Mouse (Mus musculus): ENCODE data around the gene Chrdl2. TPM values are rescaled to one million over a fixed set of nuclear protein-coding genes. Genes with fewer than 3 reads are reported as not detected.
"Not testable (repeated sequence)": the region's sequence is repeated elsewhere in the genome, so short reads cannot be mapped to it uniquely, and the experiment has no call there.

Gene Chrdl2
- total and polyA plus RNA-seq, 2 experiments from 2014 or later = 0.67 TPM; not detected in 1

- ATAC-seq = no peak
- Histone ChIP-seq H3K36me3 (ENCODE audit: insufficient read depth) (no peaks in the 10 kb centered on the region), H3K9ac (no peak overlapping the region), H3K4me1 (ENCODE audit: insufficient read depth) (no peaks in the 10 kb centered on the region), H3K4me3 (ENCODE audit: low read depth, low read length) (no peak overlapping the region), H3K9me3 (ENCODE audit: low read length) (no peaks in the 10 kb centered on the region), H3K27me3 (ENCODE audit: insufficient read depth, low read length) (no peaks in the 10 kb centered on the region), H3K4me2 (ENCODE audit: low read depth) (no peak overlapping the region), H3K27ac (ENCODE audit: low read depth, low read length) (no peak overlapping the region)
- no peak for DNase-seq
- TF ChIP-seq CTCF (IDR thresholded peaks at IDR 0.05; ENCODE audit: low read depth) = no peak
- WGBS = 55% methylated on average over 7 of the region's 7 CpGs
These were observed 30.1 kb downstream of the Chrdl2 start for GRCm38 (mm10) chr7:100036050-100036449.

- H3K9ac ChIP-seq = no peak overlapping the region
- DNase-seq = no peak
- no peak overlapping the region for H3K4me2 ChIP-seq (ENCODE audit: low read depth)
- no peak overlapping the region for H3K4me3 ChIP-seq (ENCODE audit: low read depth, low read length)
- WGBS = 55% methylated on average over 3 of the region's 3 CpGs
- no peaks in the 10 kb centered on the region for H3K9me3 ChIP-seq (ENCODE audit: low read length)
- no peaks in the 10 kb centered on the region for H3K36me3 ChIP-seq (ENCODE audit: insufficient read depth)
- no peak for TF ChIP-seq CTCF (IDR thresholded peaks at IDR 0.05; ENCODE audit: low read depth)
- no peaks in the 10 kb centered on the region for H3K4me1 ChIP-seq (ENCODE audit: insufficient read depth)
- H3K27ac ChIP-seq (ENCODE audit: low read depth, low read length) = no peak overlapping the region
- H3K27me3 ChIP-seq (ENCODE audit: insufficient read depth, low read length) = no peaks in the 10 kb centered on the region
- ATAC-seq = no peak
These were observed 30.5 kb downstream of the Chrdl2 start for GRCm38 (mm10) chr7:100036495-100036894.

GRCm38 (mm10) chr7:100042120-100042519 is 36.1 kb downstream of the Chrdl2 start:
- Histone ChIP-seq H3K9me3 (ENCODE audit: low read length) (no peaks in the 10 kb centered on the region), H3K36me3 (ENCODE audit: insufficient read depth) (no peaks in the 10 kb centered on the region), H3K9ac (no peak overlapping the region), H3K4me3 (ENCODE audit: low read depth, low read length) (no peak overlapping the region), H3K27ac (ENCODE audit: low read depth, low read length) (no peak overlapping the region), H3K4me1 (ENCODE audit: insufficient read depth) (no peaks in the 10 kb centered on the region), H3K27me3 (ENCODE audit: insufficient read depth, low read length) (no peaks in the 10 kb centered on the region), H3K4me2 (ENCODE audit: low read depth) (no peak overlapping the region)
- TF ChIP-seq CTCF (IDR thresholded peaks at IDR 0.05; ENCODE audit: low read depth) = no peak
- ATAC-seq (no peak), DNase-seq (no peak)
- 11% methylated on average over 31 of the region's 31 CpGs for WGBS

- Histone ChIP-seq H3K27me3 (ENCODE audit: insufficient read depth, low read length) (no peaks in the 10 kb centered on the region), H3K9me3 (ENCODE audit: low read length) (no peaks in the 10 kb centered on the region), H3K4me3 (ENCODE audit: low read depth, low read length) (no peak overlapping the region), H3K4me1 (ENCODE audit: insufficient read depth) (no peaks in the 10 kb centered on the region), H3K36me3 (ENCODE audit: insufficient read depth) (no peaks in the 10 kb centered on the region), H3K4me2 (ENCODE audit: low read depth) (no peak overlapping the region), H3K9ac (no peak overlapping the region), H3K27ac (ENCODE audit: low read depth, low read length) (no peak overlapping the region)
- no peak for TF ChIP-seq CTCF (IDR thresholded peaks at IDR 0.05; ENCODE audit: low read depth)
- ATAC-seq (no peak), DNase-seq (no peak)
- WGBS = 86% methylated on average over 5 of the region's 5 CpGs
These were observed 37.1 kb downstream of the Chrdl2 start for GRCm38 (mm10) chr7:100043096-100043495.

GRCm38 (mm10) chr7:100043605-100044031 is 37.6 kb downstream of the Chrdl2 start:
- H3K4me1 ChIP-seq (ENCODE audit: insufficient read depth) = no peaks in the 10 kb centered on the region

GRCm38 (mm10) chr7:100046486-100046885 is 40.5 kb downstream of the Chrdl2 start:
- ATAC-seq (no peak), DNase-seq (no peak)
- Histone ChIP-seq H3K9me3 (ENCODE audit: low read length) (no peaks in the 10 kb centered on the region), H3K36me3 (ENCODE audit: insufficient read depth) (no peaks in the 10 kb centered on the region), H3K27me3 (ENCODE audit: insufficient read depth, low read length) (no peaks in the 10 kb centered on the region), H3K27ac (ENCODE audit: low read depth, low read length) (no peak overlapping the region), H3K4me3 (ENCODE audit: low read depth, low read length) (no peak overlapping the region), H3K4me1 (ENCODE audit: insufficient read depth) (no peaks in the 10 kb centered on the region), H3K9ac (no peak overlapping the region), H3K4me2 (ENCODE audit: low read depth) (no peak overlapping the region)
- 65% methylated on average over 2 of the region's 2 CpGs for whole genome bisulfite sequencing
- no peak for TF ChIP-seq CTCF (IDR thresholded peaks at IDR 0.05; ENCODE audit: low read depth)

More at GRCm38 (mm10) chr7:100043605-100044031, 37.6 kb downstream of the Chrdl2 start:
- Histone ChIP-seq H3K9ac (no peak overlapping the region), H3K4me3 (ENCODE audit: low read depth, low read length) (no peak overlapping the region), H3K27ac (ENCODE audit: low read depth, low read length) (no peak overlapping the region), H3K36me3 (ENCODE audit: insufficient read depth) (no peaks in the 10 kb centered on the region), H3K4me2 (ENCODE audit: low read depth) (no peak overlapping the region), H3K27me3 (ENCODE audit: insufficient read depth, low read length) (no peaks in the 10 kb centered on the region), H3K9me3 (ENCODE audit: low read length) (no peaks in the 10 kb centered on the region)
- ATAC-seq (no peak), DNase-seq (no peak)
- WGBS = 60% methylated on average over 4 of the region's 4 CpGs
- TF ChIP-seq CTCF (IDR thresholded peaks at IDR 0.05; ENCODE audit: low read depth) = no peak

GRCm38 (mm10) chr7:100051904-100052303 is 45.9 kb downstream of the Chrdl2 start:
- ATAC-seq (no peak), DNase-seq (no peak)
- TF ChIP-seq CTCF (IDR thresholded peaks at IDR 0.05; ENCODE audit: low read depth) = no peak
- no peaks in the 10 kb centered on the region for H3K27me3 ChIP-seq (ENCODE audit: insufficient read depth, low read length)
- no peak overlapping the region for H3K9ac ChIP-seq
- no peak overlapping the region for H3K27ac ChIP-seq (ENCODE audit: low read depth, low read length)
- H3K4me2 ChIP-seq (ENCODE audit: low read depth) = no peak overlapping the region
- H3K9me3 ChIP-seq (ENCODE audit: low read length) = no peaks in the 10 kb centered on the region
- H3K36me3 ChIP-seq (ENCODE audit: insufficient read depth) = no peaks in the 10 kb centered on the region
- WGBS = 48% methylated on average over 4 of the region's 4 CpGs
- H3K4me3 ChIP-seq (ENCODE audit: low read depth, low read length) = no peak overlapping the region
- no peaks in the 10 kb centered on the region for H3K4me1 ChIP-seq (ENCODE audit: insufficient read depth)

GRCm38 (mm10) chr7:100052991-100053390 is 47.0 kb downstream of the Chrdl2 start:
- not testable (repeated sequence) for ATAC-seq; H3K27me3 ChIP-seq (ENCODE audit: insufficient read depth, low read length); H3K9ac ChIP-seq; H3K9me3 ChIP-seq (ENCODE audit: low read length); H3K36me3 ChIP-seq (ENCODE audit: insufficient read depth); H3K4me1 ChIP-seq (ENCODE audit: insufficient read depth); H3K27ac ChIP-seq (ENCODE audit: low read depth, low read length); H3K4me2 ChIP-seq (ENCODE audit: low read depth); DNase-seq; H3K4me3 ChIP-seq (ENCODE audit: low read depth, low read length)
- 92% methylated on average over 2 of the region's 2 CpGs for WGBS

Data from forebrain, postnatal 0 days (tissue).